Mouse (Mus musculus) embryonic facial prominence, embryonic 15.5 days (tissue): ENCODE measurements at regions not wholly inside any gene's neighbourhood (a gene's known extent, or its start where the extent isn't known, plus 50 kb on each side); places are given as distances from the start of the nearest gene placed in this dataset.

Source experiments
- ATAC-seq: fragments of 200-750 bp; cut with Nextera tagmentation; 2 replicates; pipeline ENCODE4 v1.8.0; 2017; ENCODE audit warnings: low read depth, moderate TSS enrichment; ENCODE audit not compliant: insufficient number of reproducible peaks, low FRiP score, low TSS enrichment
- H3K27ac ChIP-seq: fragments of 300-500 bp; sonication (generic); replicated peaks from 2 replicates; pipeline ENCODE4 v1.5.1; 2015; ENCODE audit warnings: mild to moderate bottlenecking, inconsistent platforms
- H3K27me3 ChIP-seq: fragments of 300-500 bp; sonication (generic); 2 replicates; pipeline ENCODE4 v1.6.1; 2015; ENCODE audit warnings: inconsistent platforms
- H3K36me3 ChIP-seq: fragments of 300-500 bp; sonication (generic); 2 replicates; pipeline ENCODE4 v1.6.1; 2015; ENCODE audit warnings: mild to moderate bottlenecking, inconsistent platforms
- H3K4me1 ChIP-seq: fragments of 300-500 bp; sonication (generic); 2 replicates; pipeline ENCODE4 v1.6.1; 2015; ENCODE audit warnings: inconsistent platforms
- H3K4me2 ChIP-seq: fragments of 300-500 bp; sonication (generic); replicated peaks from 2 replicates; pipeline ENCODE4 v1.6.1; 2015; ENCODE audit warnings: mild to moderate bottlenecking, inconsistent platforms
- H3K4me3 ChIP-seq: fragments of 300-500 bp; sonication (generic); replicated peaks from 2 replicates; pipeline ENCODE4 v1.5.1; 2015; ENCODE audit warnings: mild to moderate bottlenecking, inconsistent platforms
- H3K9ac ChIP-seq: fragments of 300-500 bp; sonication (generic); 2 replicates; pipeline ENCODE4 v1.6.1; 2015; ENCODE audit warnings: inconsistent platforms
- H3K9me3 ChIP-seq: fragments of 300-500 bp; sonication (generic); replicated peaks from 2 replicates; pipeline ENCODE4 v1.6.1; 2016; ENCODE audit warnings: inconsistent platforms
- WGBS: fragments of 180-500 bp; shearing (Covaris S2); methylation state at CpG from one replicate; pipeline ENCODE4 v1.1.7; 2015; 5-methylcytosine and 5-hydroxymethylcytosine counted together

DNA sequence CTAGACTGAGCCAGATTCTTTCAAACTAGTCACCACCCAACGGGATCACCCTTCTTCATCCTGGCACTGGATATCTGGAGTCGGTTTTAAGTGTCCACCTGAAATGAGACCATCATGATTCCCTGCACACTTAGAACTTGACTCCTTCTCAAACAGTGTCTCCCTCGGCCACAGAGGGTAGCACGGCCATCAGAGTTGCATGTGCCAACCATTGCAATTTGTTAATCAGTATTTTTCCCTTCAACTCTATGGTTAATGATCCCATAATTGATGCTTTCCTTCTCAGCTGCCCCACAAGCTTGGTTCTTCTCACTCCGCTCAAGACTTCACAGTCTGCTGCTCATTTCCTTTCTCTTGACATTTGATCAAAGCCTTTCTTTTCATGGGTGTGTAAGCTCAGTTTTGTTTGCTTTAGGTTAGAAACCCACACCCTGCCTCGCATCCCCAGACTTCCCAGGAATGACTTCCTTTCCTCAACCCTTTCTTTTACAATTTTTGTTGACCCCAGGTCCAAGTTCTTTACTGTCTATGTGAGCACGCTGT is 253.0 kb upstream of the Fam19a5 start:
- ATAC-seq, result no peak
- no peak overlapping the region for H3K9ac ChIP-seq
- 70% methylated on average over 7 of the region's 7 CpGs for WGBS

DNA sequence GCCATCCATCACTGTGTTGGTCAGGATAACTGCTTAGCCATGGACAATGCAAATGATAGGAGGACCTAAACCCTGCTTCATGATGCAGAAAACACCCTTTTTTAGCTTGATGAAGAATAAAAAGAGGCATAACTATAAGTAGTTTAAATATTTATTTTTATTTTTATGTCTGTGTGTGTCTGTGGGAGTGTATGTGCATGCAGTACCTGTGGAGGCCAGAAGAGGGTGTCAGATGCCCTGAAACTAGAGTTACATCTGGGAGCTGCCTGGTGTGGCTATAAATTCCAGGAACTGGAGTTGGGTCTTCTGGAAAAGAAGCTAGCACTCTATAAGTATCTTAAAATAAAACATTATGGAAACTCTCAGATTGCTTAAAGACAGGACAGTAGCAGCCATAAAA is 224.2 kb upstream of the Fam19a5 start:
- ATAC-seq, result no peak
- Histone ChIP-seq H3K9ac (no peak overlapping the region), H3K27me3 (no peaks in the 10 kb centered on the region), H3K36me3 (no peaks in the 10 kb centered on the region), H3K4me3 (no peak overlapping the region), H3K27ac (no peak overlapping the region), H3K9me3 (no peaks in the 10 kb centered on the region), H3K4me1 (no peaks in the 10 kb centered on the region), H3K4me2 (no peak overlapping the region)

More for the DNA sequence above, 253.0 kb upstream of the Fam19a5 start:
- Histone ChIP-seq H3K4me3 (no peak overlapping the region), H3K27me3 (no peaks in the 10 kb centered on the region), H3K4me1 (no peaks in the 10 kb centered on the region), H3K36me3 (no peaks in the 10 kb centered on the region), H3K9me3 (no peaks in the 10 kb centered on the region), H3K27ac (no peak overlapping the region), H3K4me2 (no peak overlapping the region)

DNA sequence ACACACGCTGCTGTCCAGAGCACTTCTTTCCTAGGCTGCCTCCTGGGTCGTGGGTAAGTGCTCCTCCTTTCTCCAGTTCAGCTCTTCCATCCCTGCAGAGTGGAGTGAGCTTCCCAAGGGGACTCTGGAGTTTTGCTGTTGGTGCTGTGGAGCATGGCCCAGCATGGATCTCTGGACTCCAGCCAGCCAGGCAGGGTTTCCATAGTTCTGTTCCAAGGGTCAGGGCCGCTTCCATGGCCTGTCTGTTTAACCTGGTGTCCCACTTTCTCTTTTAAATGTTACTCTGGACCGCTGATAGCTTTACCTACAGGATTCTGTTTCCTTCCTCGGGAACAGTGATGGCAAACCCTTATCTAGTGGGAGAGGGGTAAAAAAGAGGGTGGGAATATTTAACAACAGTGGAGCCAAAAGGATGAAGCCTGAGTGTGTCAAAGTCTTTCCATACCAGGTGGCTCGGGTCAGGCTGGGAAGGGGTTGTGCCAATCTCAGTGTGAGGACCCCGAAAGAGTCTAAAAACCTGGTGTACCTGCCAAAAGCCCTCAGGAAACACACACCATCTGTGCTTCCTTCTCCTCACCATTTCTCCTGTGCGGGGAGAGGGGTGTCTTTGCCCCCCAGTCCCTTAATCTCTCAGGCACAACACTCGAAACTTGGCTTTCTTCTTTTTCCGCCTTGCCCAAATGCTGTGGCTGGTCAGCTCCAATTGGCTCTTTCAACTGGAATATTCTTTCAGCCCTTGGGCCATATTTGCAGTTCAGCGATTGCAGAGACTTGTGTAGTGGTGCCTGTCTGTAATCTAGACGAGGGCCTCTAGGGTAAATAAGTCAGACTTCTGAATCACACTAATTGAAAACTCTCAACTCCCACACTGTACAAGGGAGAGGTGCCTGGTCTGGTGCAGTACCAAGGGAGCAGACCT is 222.8 kb upstream of the Fam19a5 start:
- H3K9me3 ChIP-seq, result no peaks in the 10 kb centered on the region
- H3K27me3 ChIP-seq, result no peaks in the 10 kb centered on the region
- 53% methylated on average over 12 of the region's 12 CpGs for WGBS
- no peak overlapping the region for H3K4me2 ChIP-seq
- no peak overlapping the region for H3K9ac ChIP-seq
- H3K4me1 ChIP-seq, result no peaks in the 10 kb centered on the region
- H3K36me3 ChIP-seq, result no peaks in the 10 kb centered on the region
- no peak overlapping the region for H3K4me3 ChIP-seq
- no peak overlapping the region for H3K27ac ChIP-seq
- ATAC-seq, result no peak

DNA sequence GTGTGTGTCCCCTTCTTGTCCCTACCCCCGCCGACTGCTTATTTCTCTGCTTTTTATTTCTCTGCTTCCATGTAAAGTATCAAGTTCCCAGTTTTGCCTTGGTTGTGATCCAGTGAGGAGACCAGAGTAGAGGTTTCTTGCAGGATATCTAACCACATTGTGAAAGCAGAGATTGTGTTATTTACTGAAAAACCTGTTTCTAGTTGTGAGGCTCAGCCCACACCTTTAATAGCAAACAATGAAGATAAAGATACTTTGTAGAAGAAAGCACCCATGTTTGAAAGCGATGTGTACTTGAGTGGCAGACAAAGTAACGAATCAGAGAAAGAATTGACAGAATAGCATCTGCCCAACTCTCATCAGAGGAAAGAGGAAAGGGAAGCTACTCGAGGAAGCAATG is 218.7 kb upstream of the Fam19a5 start:
- WGBS, result 75% methylated on average over 5 of the region's 5 CpGs
- ATAC-seq, result no peak

DNA sequence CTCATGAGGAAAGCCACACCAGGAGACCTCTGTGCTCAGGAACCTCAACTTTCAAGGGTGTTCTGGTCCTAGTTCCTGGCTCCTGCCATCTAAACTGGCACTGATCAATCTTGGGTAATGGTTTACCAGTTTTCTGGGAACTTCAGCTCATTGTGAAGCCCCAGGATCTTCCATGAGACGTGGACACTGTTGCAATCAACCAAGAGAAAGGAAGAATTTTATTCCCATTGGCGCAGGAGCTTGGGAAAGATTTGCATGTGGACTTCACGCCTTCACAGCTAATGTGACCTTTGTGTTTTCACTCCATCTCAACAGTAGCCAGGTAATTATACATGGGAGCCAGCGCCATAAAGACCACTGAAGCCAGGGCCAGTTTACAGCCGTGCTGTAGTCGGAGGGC is 217.8 kb upstream of the Fam19a5 start:
- Histone ChIP-seq H3K4me3 (no peak overlapping the region), H3K9ac (no peak overlapping the region), H3K36me3 (no peaks in the 10 kb centered on the region), H3K27ac (no peak overlapping the region), H3K27me3 (no peaks in the 10 kb centered on the region), H3K4me1 (no peaks in the 10 kb centered on the region), H3K4me2 (no peak overlapping the region), H3K9me3 (no peaks in the 10 kb centered on the region)
- ATAC-seq, result no peak
- WGBS, result 74% methylated on average over 6 of the region's 6 CpGs

More for the DNA sequence above, 218.7 kb upstream of the Fam19a5 start:
- no peaks in the 10 kb centered on the region for H3K9me3 ChIP-seq
- H3K4me3 ChIP-seq, result no peak overlapping the region
- no peaks in the 10 kb centered on the region for H3K27me3 ChIP-seq
- H3K9ac ChIP-seq, result no peak overlapping the region
- no peak overlapping the region for H3K27ac ChIP-seq
- H3K36me3 ChIP-seq, result no peaks in the 10 kb centered on the region
- no peak overlapping the region for H3K4me2 ChIP-seq
- no peaks in the 10 kb centered on the region for H3K4me1 ChIP-seq

DNA sequence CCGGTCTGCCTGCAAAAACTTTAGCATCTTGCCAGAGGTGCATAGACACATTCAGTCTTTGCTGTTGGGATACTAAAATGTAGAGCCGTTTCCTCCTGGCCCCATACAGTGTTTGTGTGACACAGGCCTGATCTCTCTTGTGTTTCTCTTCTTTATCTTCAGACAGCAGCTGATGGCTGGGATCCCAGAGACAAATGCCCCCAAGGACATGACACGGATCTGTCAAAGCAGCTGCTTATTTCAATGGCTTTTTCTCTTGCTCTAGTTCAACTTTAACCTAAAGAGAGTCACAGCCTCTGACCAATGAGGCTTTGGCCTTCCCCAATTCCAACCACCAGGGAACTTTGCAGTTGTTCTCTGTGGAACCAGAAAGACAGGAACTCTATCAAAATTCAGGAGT is 211.7 kb upstream of the Fam19a5 start:
- Histone ChIP-seq H3K9ac (no peak overlapping the region), H3K27me3 (no peaks in the 10 kb centered on the region), H3K4me1 (no peaks in the 10 kb centered on the region), H3K27ac (no peak overlapping the region), H3K4me2 (no peak overlapping the region), H3K9me3 (no peaks in the 10 kb centered on the region), H3K36me3 (no peaks in the 10 kb centered on the region), H3K4me3 (no peak overlapping the region)
- ATAC-seq, result no peak
- WGBS, result 63% methylated on average over 3 of the region's 3 CpGs

DNA sequence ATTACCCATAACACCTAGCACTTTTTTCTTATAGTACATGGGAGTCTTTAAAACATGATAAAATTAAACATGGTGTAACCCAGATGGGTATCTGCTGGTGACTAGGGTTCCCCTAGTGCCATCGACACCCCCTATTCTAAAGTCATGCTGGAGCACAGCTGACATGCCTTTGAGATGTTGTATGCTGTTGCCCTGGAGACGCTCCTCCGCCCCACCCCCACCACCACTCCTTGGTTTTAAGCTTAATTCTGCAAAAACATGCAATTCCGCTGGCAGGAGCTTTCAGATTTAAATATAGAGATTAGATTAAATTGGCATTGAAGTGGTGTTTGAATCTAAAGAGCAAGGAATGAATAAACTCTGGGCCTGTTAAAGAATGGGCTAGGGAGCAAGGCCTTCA is 210.6 kb upstream of the Fam19a5 start:
- Histone ChIP-seq H3K9ac (no peak overlapping the region), H3K4me1 (no peaks in the 10 kb centered on the region), H3K4me3 (no peak overlapping the region), H3K27me3 (no peaks in the 10 kb centered on the region), H3K9me3 (no peaks in the 10 kb centered on the region), H3K36me3 (no peaks in the 10 kb centered on the region), H3K27ac (no peak overlapping the region), H3K4me2 (no peak overlapping the region)
- no peak for ATAC-seq
- 71% methylated on average over 4 of the region's 4 CpGs for WGBS

DNA sequence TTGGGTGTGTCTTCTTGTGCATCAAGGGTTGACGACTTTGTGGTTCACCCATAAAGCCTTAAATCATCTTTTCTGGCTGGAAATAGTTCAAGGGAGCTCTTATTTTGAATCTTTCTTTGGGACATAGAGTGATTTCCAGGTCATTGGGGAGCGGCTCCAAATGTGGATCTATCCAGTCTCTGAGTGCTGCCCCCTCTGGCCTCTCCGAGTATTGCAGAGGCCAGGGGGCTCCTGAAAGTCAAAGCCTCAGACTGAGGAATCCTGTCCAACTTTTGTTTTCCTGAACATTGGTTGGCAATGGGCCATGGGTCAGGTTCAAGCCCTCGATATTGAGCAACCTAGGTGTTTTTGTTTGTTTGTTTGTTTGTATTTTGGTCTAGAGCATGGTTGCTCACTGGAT is 209.7 kb upstream of the Fam19a5 start:
- no peak for ATAC-seq
- Histone ChIP-seq H3K27me3 (no peaks in the 10 kb centered on the region), H3K4me3 (no peak overlapping the region), H3K36me3 (no peaks in the 10 kb centered on the region), H3K4me1 (no peaks in the 10 kb centered on the region), H3K27ac (no peak overlapping the region), H3K4me2 (no peak overlapping the region), H3K9me3 (no peaks in the 10 kb centered on the region), H3K9ac (no peak overlapping the region)
- WGBS, result 64% methylated on average over 4 of the region's 4 CpGs

DNA sequence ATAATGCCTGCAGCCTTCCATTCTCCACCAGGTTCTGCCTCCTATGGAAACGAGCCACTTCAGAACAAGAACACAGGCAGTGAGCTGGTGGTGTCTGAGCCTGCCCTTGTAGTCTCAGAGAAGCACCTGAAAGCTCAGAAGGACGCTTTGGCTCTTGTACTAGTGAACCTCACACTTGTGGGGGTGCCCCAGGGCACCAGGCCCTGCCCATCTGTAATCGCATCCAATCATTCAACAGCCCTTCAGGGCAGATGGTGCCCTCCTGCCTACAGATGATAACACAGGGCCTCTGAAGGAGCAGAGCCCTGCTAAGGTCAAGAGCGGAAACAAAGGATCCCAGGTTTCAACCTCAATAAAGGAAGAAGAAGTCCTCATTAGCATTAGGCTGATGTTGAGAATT is 208.8 kb upstream of the Fam19a5 start:
- ATAC-seq, result no peak
- H3K4me2 ChIP-seq, result no peak overlapping the region
- H3K27ac ChIP-seq, result no peak overlapping the region
- WGBS, result 71% methylated on average over 4 of the region's 4 CpGs
- no peaks in the 10 kb centered on the region for H3K9me3 ChIP-seq
- no peak overlapping the region for H3K4me3 ChIP-seq
- no peaks in the 10 kb centered on the region for H3K27me3 ChIP-seq
- H3K36me3 ChIP-seq, result no peaks in the 10 kb centered on the region
- H3K4me1 ChIP-seq, result no peaks in the 10 kb centered on the region
- H3K9ac ChIP-seq, result no peak overlapping the region

DNA sequence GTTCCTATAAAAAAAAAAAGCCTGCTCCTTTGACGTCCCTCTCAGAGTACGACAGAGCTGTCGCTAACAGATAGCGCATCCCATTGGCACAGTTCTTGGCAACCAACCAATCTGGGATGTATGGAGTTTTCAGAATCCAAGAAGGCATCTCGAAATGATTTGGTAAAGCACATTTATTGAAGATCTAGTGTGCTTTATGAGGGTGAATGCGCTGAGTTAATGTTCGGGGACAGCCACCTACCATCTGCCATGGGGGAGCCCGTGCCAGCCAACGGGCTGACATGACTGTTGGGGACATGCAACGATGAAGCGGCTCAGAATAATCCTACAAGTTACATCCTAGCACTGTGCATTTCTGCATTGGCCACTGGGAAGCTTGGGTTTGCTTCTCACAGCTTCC is 208.4 kb upstream of the Fam19a5 start:
- no peak overlapping the region for H3K27ac ChIP-seq
- WGBS, result 88% methylated on average over 11 of the region's 11 CpGs
- no peak overlapping the region for H3K4me3 ChIP-seq
- H3K36me3 ChIP-seq, result no peaks in the 10 kb centered on the region
- no peak overlapping the region for H3K9ac ChIP-seq
- H3K4me2 ChIP-seq, result no peak overlapping the region
- ATAC-seq, result no peak
- H3K9me3 ChIP-seq, result no peaks in the 10 kb centered on the region
- H3K4me1 ChIP-seq, result no peaks in the 10 kb centered on the region
- no peaks in the 10 kb centered on the region for H3K27me3 ChIP-seq

DNA sequence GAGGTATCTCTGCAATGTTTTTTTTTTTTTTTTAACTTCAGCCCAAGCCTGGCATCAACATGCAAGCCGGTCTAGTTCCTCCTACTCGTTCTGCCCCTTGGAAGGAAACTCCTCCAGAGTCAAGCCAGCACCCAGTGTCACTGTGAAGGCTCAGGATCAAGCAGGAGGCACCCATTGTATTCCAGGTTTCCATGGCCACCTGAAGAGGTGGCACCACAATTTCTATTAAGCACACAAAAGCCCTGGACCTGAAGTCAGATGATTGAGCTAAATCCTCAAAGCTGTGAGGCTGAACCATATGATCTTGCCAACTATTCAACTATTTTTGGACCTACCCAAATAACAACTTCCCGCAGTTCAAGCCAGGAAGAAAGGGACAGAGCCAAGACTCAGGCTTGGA is 204.2 kb upstream of the Fam19a5 start:
- H3K4me2 ChIP-seq, result no peak overlapping the region
- no peaks in the 10 kb centered on the region for H3K9me3 ChIP-seq
- no peak overlapping the region for H3K9ac ChIP-seq
- no peak overlapping the region for H3K4me3 ChIP-seq
- ATAC-seq, result no peak
- WGBS, result 57% methylated on average over 3 of the region's 3 CpGs
- no peaks in the 10 kb centered on the region for H3K27me3 ChIP-seq
- H3K4me1 ChIP-seq, result no peaks in the 10 kb centered on the region
- no peak overlapping the region for H3K27ac ChIP-seq
- H3K36me3 ChIP-seq, result no peaks in the 10 kb centered on the region

DNA sequence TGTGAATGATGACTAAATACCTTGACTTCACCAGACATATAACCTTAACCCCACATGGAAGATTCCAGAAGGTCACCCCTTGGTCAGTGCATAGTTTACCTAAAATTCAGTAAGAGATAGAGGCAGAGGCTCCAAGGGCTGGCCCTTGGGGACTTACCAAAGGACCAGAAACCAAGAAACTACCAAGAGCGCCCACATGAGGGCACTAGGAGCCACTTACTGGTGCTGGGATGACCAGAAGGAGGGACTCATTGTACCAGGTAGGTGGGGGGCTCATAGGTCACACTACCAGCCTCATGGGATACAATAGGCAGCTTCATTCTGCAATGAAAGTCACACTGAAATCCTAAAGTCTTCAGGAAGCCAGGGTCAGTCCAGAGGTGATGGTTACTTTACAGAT is 201.4 kb upstream of the Fam19a5 start:
- H3K36me3 ChIP-seq, result no peaks in the 10 kb centered on the region
- H3K9me3 ChIP-seq, result no peaks in the 10 kb centered on the region
- no peaks in the 10 kb centered on the region for H3K4me1 ChIP-seq
- H3K27me3 ChIP-seq, result no peaks in the 10 kb centered on the region
- H3K27ac ChIP-seq, result no peak overlapping the region
- no peak overlapping the region for H3K4me2 ChIP-seq
- 86% methylated on average over 1 of the region's 1 CpGs for WGBS
- no peak overlapping the region for H3K9ac ChIP-seq
- no peak for ATAC-seq
- H3K4me3 ChIP-seq, result no peak overlapping the region
